Mouse (Mus musculus) adrenal gland, postnatal 4 days (tissue): ENCODE data around the gene Rplp0. TPM values are rescaled to one million over a fixed set of nuclear protein-coding genes. Genes with fewer than 3 reads are reported as not detected.
"Not testable (repeated sequence)": the region's sequence is repeated elsewhere in the genome, so short reads cannot be mapped to it uniquely, and the experiment has no call there.

Source experiments
- DNase-seq, 2 experiments: peaks; one replicate each; pipeline ENCODE4 v3.0.0; 2021 to 2022; ENCODE audit warnings: low spot score in 2 of 2, mixed read lengths in 2 of 2
- microRNA-seq: library from miRNA; unstranded; fragments of <30 nt; microRNA quantifications from one replicate; pipeline ENCODE4 v1.2.0, GENCODE M21; 2021
- total RNA-seq, 2 experiments: library from RNA; stranded (reverse); gene quantifications; 2 replicates each; pipeline ENCODE4 v1.2.3; 2021

Gene Rplp0
- total RNA-seq, 2 experiments from 2014 or later = 1,094 to 1,122 TPM

- DNase-seq = not testable (repeated sequence)
Observed at GRCm38 (mm10) chr5:115577686-115578085, 18.4 kb downstream of the Rplp0 start.

GRCm38 (mm10) chr5:115578922-115579321, 19.7 kb downstream of the Rplp0 start:
- DNase-seq = no peak

GRCm38 (mm10) chr5:115579363-115579762, 20.1 kb downstream of the Rplp0 start:
- no peak for DNase-seq

- no peak for DNase-seq
Observed at GRCm38 (mm10) chr5:115580229-115581001, 21.1 kb downstream of the Rplp0 start.

- DNase-seq = no peak
Observed at GRCm38 (mm10) chr5:115581662-115582061, 22.4 kb downstream of the Rplp0 start.

GRCm38 (mm10) chr5:115585616-115586015, 26.3 kb downstream of the Rplp0 start:
- DNase-seq = no peak

- no peak for DNase-seq
Observed at GRCm38 (mm10) chr5:115586166-115586565, 26.9 kb downstream of the Rplp0 start.

GRCm38 (mm10) chr5:115586780-115587179, 27.5 kb downstream of the Rplp0 start:
- no peak for DNase-seq

GRCm38 (mm10) chr5:115591028-115591427, 31.8 kb downstream of the Rplp0 start:
- DNase-seq = no peak

GRCm38 (mm10) chr5:115591506-115591905, 32.2 kb downstream of the Rplp0 start:
- no peak for DNase-seq

- no peak for DNase-seq
Observed at GRCm38 (mm10) chr5:115603561-115603960, 44.3 kb downstream of the Rplp0 start.

- no peak for DNase-seq
Observed at GRCm38 (mm10) chr5:115611566-115611965, 52.3 kb downstream of the Rplp0 start.

Small RNA genes within 50 kb of the gene (microRNA-seq; reads per million reads assigned to microRNA genes)
- not detected for gene Mir7029

Other genes starting within 250 kb of the Rplp0 start
- gene Srsf9, start 232.3 kb upstream of the Rplp0 start, total RNA-seq = 10 to 100 TPM; 83.9 to 87.4 TPM
- 10 to 100 TPM; 19.1 to 20.3 TPM for gene Gatc, start 218.3 kb upstream of the Rplp0 start, total RNA-seq
- 10 to 100 TPM; 35.1 to 39.6 TPM for gene Triap1, start 218.2 kb upstream of the Rplp0 start, total RNA-seq
- 100 to 1,000 TPM; 720 to 752 TPM for gene Cox6a1, start 210.5 kb upstream of the Rplp0 start, total RNA-seq
- 10 to 100 TPM; 27.0 to 33.2 TPM for gene Msi1, start 129.9 kb upstream of the Rplp0 start, total RNA-seq
- gene Pla2g1b, start 93.2 kb upstream of the Rplp0 start, total RNA-seq = 10 to 100 TPM in 1 of 2 experiments, not detected in 1; 13.7 TPM
- 10 to 100 TPM; 29.9 to 31.3 TPM for gene Sirt4, start 74.7 kb upstream of the Rplp0 start, total RNA-seq
- 10 to 100 TPM; 77.6 to 82.4 TPM for gene Pxn, start 52.8 kb upstream of the Rplp0 start, total RNA-seq
- 10 to 100 TPM; 83.5 to 87.5 TPM for gene Gcn1l1, start 5.8 kb downstream of the Rplp0 start, total RNA-seq
- 10 to 100 TPM; 65.0 to 65.5 TPM for gene Rab35, start 72.4 kb downstream of the Rplp0 start, total RNA-seq
- gene Bicdl1, start 172.2 kb downstream of the Rplp0 start, total RNA-seq = 10 to 100 TPM; 16.1 to 18.0 TPM